Mouse (Mus musculus): ENCODE results near the gene Fbxl8.

- TF ChIP-seq CTCF (IDR thresholded peaks at IDR 0.05; ENCODE audit: low read depth, low read length) (no peak), POLR2A (IDR thresholded peaks at IDR 0.05; ENCODE audit: borderline replicate concordance, low read depth, low read length) (no peak)
Observed at GRCm38 (mm10) chr8:105253766-105254151, 10.7 kb upstream of the Fbxl8 start.
